8 mouse cellular contexts compared by ENCODE assay signal in the genomic region with DNA sequence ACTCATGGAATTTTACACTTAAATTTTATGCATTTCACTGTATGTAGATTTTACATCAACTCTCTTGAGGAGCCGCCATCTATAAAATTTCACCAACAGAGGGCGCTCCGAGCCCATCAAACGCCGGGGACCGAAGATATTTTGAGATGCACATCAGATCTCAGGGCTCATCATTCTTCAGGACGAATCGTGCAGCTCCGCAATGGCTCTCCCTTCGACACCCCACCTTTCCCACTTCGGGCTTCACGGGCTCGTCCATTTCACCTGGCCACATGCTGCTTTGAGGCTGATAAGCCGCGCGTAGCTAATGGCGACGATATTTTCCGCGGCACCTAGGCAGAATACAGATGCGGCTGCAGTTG. TPM values are rescaled to one million over a fixed set of nuclear protein-coding genes. Genes with fewer than 3 reads are reported as not detected.
DNase-seq lines count a peak whose midpoint lies in the region; ATAC-seq lines count a peak whose summit lies in the region.

No protein-coding gene starts in this region.

- ATAC-seq in intestine, embryonic 15.5 days = peak; percentile 36
- peak; percentile 45 for ATAC-seq in megakaryocyte-erythroid progenitor cell, adult 5-6 weeks (replicated peaks; ENCODE audit: low FRiP score, low TSS enrichment, poor library complexity, severe bottlenecking)

- WGBS in intestine, embryonic 15.5 days = under 1% methylated on average over 21 of the region's 21 CpGs

- H3K4me3 ChIP-seq in intestine, embryonic 15.5 days (replicated peaks) = peak overlapping the region; percentile 56

- H3K27me3 ChIP-seq in intestine, embryonic 15.5 days (replicated peaks) = peaks cover 4% of the 10 kb centered on the region; the same call in 1 of the 2 replicates

- DNase-seq in adrenal gland, adult (ENCODE audit: inconsistent age in 2 of 2, low spot score in 1 of 2) = peak; percentile 74 to 94
- DNase-seq in embryo, embryonic 10 days (ENCODE audit: low spot score) = peak; percentile 83
- DNase-seq in gastrocnemius, postnatal 25 days = peak; percentile 32
- DNase-seq in left cerebral cortex, postnatal 14 days (ENCODE audit: low spot score in 2 of 2) = peak; percentile 78 to 85
- DNase-seq in right cerebral cortex, postnatal 14 days = peak; percentile 76
- peak; percentile 75 for DNase-seq in yolk sac, embryonic 10.5 days (ENCODE audit: low spot score)

- no peaks in the 10 kb centered on the region for H3K9me3 ChIP-seq in intestine, embryonic 15.5 days

- peak overlapping the region; percentile 54; the same call in 1 of the 2 replicates for H3K9ac ChIP-seq in intestine, embryonic 15.5 days

- peaks cover 22% of the 10 kb centered on the region for H3K4me1 ChIP-seq in intestine, embryonic 15.5 days (replicated peaks)

- H3K27ac ChIP-seq in intestine, embryonic 15.5 days = no peak overlapping the region

- H3K4me2 ChIP-seq in intestine, embryonic 15.5 days (replicated peaks) = peak overlapping the region; percentile 100

- H3K36me3 ChIP-seq in intestine, embryonic 15.5 days = no peaks in the 10 kb centered on the region

- intact Hi-C loops in left cerebral cortex, postnatal 14 days (cut with DNase I) = loop anchor here (2.0 kb wide), 1 partner anchor 706 kb away; no protein-coding TSS in a partner anchor

RNA-seq across cellular contexts. Expression of a gene that starts 1.8 kb away (rescaled TPM):
- total RNA-seq in gastrocnemius, postnatal 25 days (2021) = 1 to 10 TPM; 1.4 to 2.9 TPM
- 4.7 and 4.9 TPM in 2 replicates for polyA plus RNA-seq in intestine, embryonic 15.5 days (2015; fragmentation: Nextera tagmentation; extraction: Ambion mirVana)
- 10 to 100 TPM; 11.6 to 11.8 TPM for total RNA-seq in left cerebral cortex, postnatal 14 days (2021)
- total RNA-seq in megakaryocyte-erythroid progenitor cell, adult 5-6 weeks (2014; fragmentation: Nextera tagmentation) = 2.8 and 5.7 TPM in 2 replicates
- total RNA-seq in megakaryocyte-erythroid progenitor cell, adult 5-6 weeks (2017) = 1.2 and 3.7 TPM in 2 replicates

Comparison
In these comparisons a context has a peak if more than half of its experiments do, and no peak if none do; other contexts are left out.
1. DNase-seq: peak in every context shown above with its lines; median percentile 84 in adrenal gland, adult; 83 in embryo, embryonic 10 days; 82 in left cerebral cortex, postnatal 14 days; 76 in right cerebral cortex, postnatal 14 days; 75 in yolk sac, embryonic 10.5 days; 32 in gastrocnemius, postnatal 25 days.